Mouse (Mus musculus): ENCODE measurements at regions not wholly inside any gene's neighbourhood (a gene's known extent, or its start where the extent isn't known, plus 50 kb on each side); places are given as distances from the start of the nearest gene placed in this dataset.

- TF ChIP-seq POLR2A (IDR thresholded peaks at IDR 0.05; ENCODE audit: borderline replicate concordance, low read depth, low read length): no peak
- no peak for TF ChIP-seq CTCF (IDR thresholded peaks at IDR 0.05; ENCODE audit: low read depth, low read length)
These were observed 599.1 kb upstream of the Gje1 start for GRCm38 (mm10) chr10:15317017-15317607.

Data from bone marrow macrophage, adult 2 months (primary cell).